Mouse (Mus musculus) intestine, embryonic 15.5 days (tissue): ENCODE data around the gene Mpv17l2. TPM values are rescaled to one million over a fixed set of nuclear protein-coding genes. Genes with fewer than 3 reads are reported as not detected.

ENCODE experiments used
- ATAC-seq: fragments of 200-750 bp; cut with Nextera tagmentation; 2 replicates; pipeline ENCODE4 v1.8.0; 2017; ENCODE audit warnings: moderate TSS enrichment, moderate library complexity
- H3K27ac ChIP-seq: fragments of 300-500 bp; sonication (generic); 2 replicates; pipeline ENCODE4 v1.5.1; 2015; ENCODE audit warnings: mild to moderate bottlenecking, inconsistent platforms
- H3K27me3 ChIP-seq: fragments of 300-500 bp; sonication (generic); replicated peaks from 2 replicates; pipeline ENCODE4 v1.6.1; 2015; ENCODE audit warnings: inconsistent platforms
- H3K36me3 ChIP-seq: fragments of 300-500 bp; sonication (generic); 2 replicates; pipeline ENCODE4 v1.6.1; 2015; ENCODE audit warnings: inconsistent platforms
- H3K4me1 ChIP-seq: fragments of 300-500 bp; sonication (generic); replicated peaks from 2 replicates; pipeline ENCODE4 v1.6.1; 2015; ENCODE audit warnings: inconsistent platforms
- H3K4me2 ChIP-seq: fragments of 300-500 bp; sonication (generic); replicated peaks from 2 replicates; pipeline ENCODE4 v1.6.1; 2015; ENCODE audit warnings: mild to moderate bottlenecking, inconsistent platforms
- H3K4me3 ChIP-seq: fragments of 300-500 bp; sonication (generic); replicated peaks from 2 replicates; pipeline ENCODE4 v1.5.1; 2015; ENCODE audit warnings: inconsistent platforms
- H3K9ac ChIP-seq: fragments of 300-500 bp; sonication (generic); 2 replicates; pipeline ENCODE4 v1.6.1; 2015; ENCODE audit warnings: inconsistent platforms
- H3K9me3 ChIP-seq: fragments of 300-500 bp; sonication (generic); 2 replicates; pipeline ENCODE4 v1.6.1; 2016; ENCODE audit warnings: inconsistent platforms
- WGBS: fragments of 180-500 bp; shearing (Covaris S2); methylation state at CpG from one replicate; pipeline ENCODE4 v1.1.7; 2015; 5-methylcytosine and 5-hydroxymethylcytosine counted together
- polyA plus RNA-seq: library from polyadenylated mRNA; unstranded; fragments of >200 nt; fragmentation: Nextera tagmentation; extraction: Ambion mirVana; gene quantifications from 2 replicates; pipeline ENCODE4 v1.2.1, GENCODE M21; 2015

Mpv17l2 gene
- polyA plus RNA-seq, 1 experiment from 2014 or later: 59.1 TPM

DNA sequence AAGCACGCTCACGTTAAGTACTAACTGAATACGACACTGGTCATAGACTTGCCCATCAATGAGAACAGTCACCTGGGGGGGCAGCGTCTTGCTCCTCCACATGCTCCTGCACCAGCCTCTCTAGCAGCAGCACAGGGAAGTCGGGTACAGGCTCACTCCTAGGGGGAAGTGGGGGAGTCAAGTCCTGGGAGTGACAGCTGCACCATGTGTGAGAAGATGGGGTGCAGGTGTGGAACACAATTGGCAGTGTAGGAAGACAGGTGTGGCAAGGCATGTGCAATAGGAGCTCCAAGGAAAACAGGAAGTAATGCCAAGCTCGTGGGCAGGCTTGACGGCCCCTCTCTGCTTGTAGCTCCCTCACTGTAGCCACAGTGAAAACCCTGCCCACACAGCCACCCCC is 10.5 kb upstream of the Mpv17l2 start:
- no peaks in the 10 kb centered on the region for H3K9me3 ChIP-seq
- no peak overlapping the region for H3K4me3 ChIP-seq
- peaks cover 39% of the 10 kb centered on the region for H3K36me3 ChIP-seq
- H3K9ac ChIP-seq: no peak overlapping the region
- WGBS: 87% methylated on average over 7 of the region's 7 CpGs
- no peak overlapping the region for H3K4me2 ChIP-seq
- ATAC-seq: no peak
- no peaks in the 10 kb centered on the region for H3K27me3 ChIP-seq
- no peak overlapping the region for H3K27ac ChIP-seq
- H3K4me1 ChIP-seq: peaks cover 60% of the 10 kb centered on the region

- H3K4me2 ChIP-seq: no peak overlapping the region
- no peak overlapping the region for H3K9ac ChIP-seq
- no peaks in the 10 kb centered on the region for H3K9me3 ChIP-seq
- no peaks in the 10 kb centered on the region for H3K27me3 ChIP-seq
- no peak for ATAC-seq
- H3K27ac ChIP-seq: no peak overlapping the region
- no peak overlapping the region for H3K4me3 ChIP-seq
- H3K36me3 ChIP-seq: peaks cover 39% of the 10 kb centered on the region
- peaks cover 56% of the 10 kb centered on the region for H3K4me1 ChIP-seq
- 94% methylated on average over 13 of the region's 13 CpGs for WGBS
Measured at GRCm38 (mm10) chr8:70770748-70771147, 10.0 kb upstream of the Mpv17l2 start.

DNA sequence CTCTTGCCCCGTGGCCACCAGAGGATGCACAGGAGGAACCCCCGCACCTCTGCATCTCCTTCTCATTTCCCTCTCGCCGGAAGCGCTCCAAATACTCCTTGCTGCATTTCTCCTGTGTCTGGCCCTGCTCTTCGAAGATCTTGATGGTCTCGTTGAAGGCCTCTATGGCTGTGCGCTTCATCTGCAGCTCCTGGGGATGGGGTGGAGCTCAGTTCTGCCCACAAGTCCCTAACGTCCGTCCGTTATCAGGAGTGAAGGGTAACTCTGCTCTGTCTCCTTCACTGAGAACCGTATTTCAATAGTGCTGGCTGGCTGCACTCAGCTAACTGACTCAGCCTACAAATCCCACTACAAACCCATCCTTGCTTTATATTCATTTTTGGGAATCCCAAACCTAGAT is 9.1 kb upstream of the Mpv17l2 start:
- no peaks in the 10 kb centered on the region for H3K9me3 ChIP-seq
- H3K27me3 ChIP-seq: no peaks in the 10 kb centered on the region
- peaks cover 38% of the 10 kb centered on the region for H3K36me3 ChIP-seq
- no peak overlapping the region for H3K4me2 ChIP-seq
- peaks cover 53% of the 10 kb centered on the region for H3K4me1 ChIP-seq
- no peak overlapping the region for H3K9ac ChIP-seq
- ATAC-seq: no peak
- 75% methylated on average over 12 of the region's 12 CpGs for WGBS
- H3K27ac ChIP-seq: no peak overlapping the region
- H3K4me3 ChIP-seq: no peak overlapping the region

DNA sequence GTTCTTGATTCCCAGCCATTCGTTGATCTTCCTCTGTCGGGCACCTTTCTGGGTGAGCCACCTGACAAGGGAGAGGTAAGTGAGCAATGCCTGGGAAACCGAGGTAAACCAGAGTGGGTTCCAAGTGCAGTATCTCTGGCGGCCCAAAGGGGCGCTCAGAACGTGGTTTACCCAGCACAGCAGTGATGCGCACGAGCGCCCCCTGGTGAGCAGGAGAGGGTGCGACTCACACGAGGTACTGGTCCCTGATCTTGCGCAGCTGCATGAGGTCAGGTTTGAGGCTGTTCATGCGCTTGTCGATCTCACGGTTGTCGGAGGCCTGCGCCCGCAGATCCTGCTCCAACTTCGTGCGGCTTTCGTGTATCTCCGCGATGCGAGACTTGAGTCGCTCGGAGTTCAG is 8.6 kb upstream of the Mpv17l2 start:
- Histone ChIP-seq H3K4me2 (no peak overlapping the region), H3K9me3 (no peaks in the 10 kb centered on the region), H3K27me3 (no peaks in the 10 kb centered on the region), H3K9ac (no peak overlapping the region), H3K36me3 (peaks cover 34% of the 10 kb centered on the region), H3K4me3 (no peak overlapping the region), H3K4me1 (peaks cover 52% of the 10 kb centered on the region), H3K27ac (no peak overlapping the region)
- ATAC-seq: peak; percentile 56
- WGBS: 6% methylated on average over 26 of the region's 26 CpGs

GRCm38 (mm10) chr8:70768956-70769355 is 8.2 kb upstream of the Mpv17l2 start:
- no peak for ATAC-seq
- no peak overlapping the region for H3K9ac ChIP-seq
- no peak overlapping the region for H3K27ac ChIP-seq
- H3K4me3 ChIP-seq: no peak overlapping the region
- no peaks in the 10 kb centered on the region for H3K9me3 ChIP-seq
- no peak overlapping the region for H3K4me2 ChIP-seq
- no peaks in the 10 kb centered on the region for H3K27me3 ChIP-seq
- H3K4me1 ChIP-seq: peaks cover 48% of the 10 kb centered on the region
- H3K36me3 ChIP-seq: peaks cover 34% of the 10 kb centered on the region
- WGBS: 80% methylated on average over 16 of the region's 16 CpGs

- 91% methylated on average over 32 of the region's 32 CpGs for WGBS
- H3K36me3 ChIP-seq: peaks cover 34% of the 10 kb centered on the region
Measured at GRCm38 (mm10) chr8:70768231-70768776, 7.6 kb upstream of the Mpv17l2 start.

DNA sequence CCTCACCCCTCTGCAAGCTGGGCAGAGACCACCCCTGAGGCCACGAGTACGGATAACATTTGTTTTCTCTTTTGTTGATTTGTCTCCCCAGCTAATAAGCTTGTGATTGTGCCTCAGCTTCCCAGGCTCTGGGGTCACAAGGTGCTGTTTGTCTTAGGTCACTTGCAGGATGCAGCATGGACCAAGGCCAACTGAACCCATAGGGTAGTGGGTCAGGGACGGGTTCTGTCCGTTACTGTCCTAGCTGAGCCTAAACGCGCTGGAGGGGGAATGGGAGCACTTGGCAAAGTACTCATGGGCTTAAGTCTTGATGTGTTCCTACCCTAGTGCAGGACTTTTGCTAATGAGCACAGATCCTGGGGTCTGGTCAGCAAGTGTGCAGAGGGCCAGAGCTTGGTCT is 6.8 kb upstream of the Mpv17l2 start:
- H3K27me3 ChIP-seq: no peaks in the 10 kb centered on the region
- no peak overlapping the region for H3K9ac ChIP-seq
- H3K4me3 ChIP-seq: no peak overlapping the region
- H3K4me2 ChIP-seq: no peak overlapping the region
- peaks cover 43% of the 10 kb centered on the region for H3K4me1 ChIP-seq
- peak overlapping the region; percentile 89 for H3K27ac ChIP-seq
- no peak for ATAC-seq
- no peaks in the 10 kb centered on the region for H3K9me3 ChIP-seq
- WGBS: 78% methylated on average over 6 of the region's 6 CpGs
- peaks cover 37% of the 10 kb centered on the region for H3K36me3 ChIP-seq

More at GRCm38 (mm10) chr8:70768231-70768776, 7.6 kb upstream of the Mpv17l2 start:
- H3K9ac ChIP-seq: no peak overlapping the region
- ATAC-seq: no peak
- peaks cover 47% of the 10 kb centered on the region for H3K4me1 ChIP-seq
- H3K4me3 ChIP-seq: no peak overlapping the region
- H3K9me3 ChIP-seq: no peaks in the 10 kb centered on the region
- H3K27me3 ChIP-seq: no peaks in the 10 kb centered on the region
- H3K27ac ChIP-seq: no peak overlapping the region
- no peak overlapping the region for H3K4me2 ChIP-seq

DNA sequence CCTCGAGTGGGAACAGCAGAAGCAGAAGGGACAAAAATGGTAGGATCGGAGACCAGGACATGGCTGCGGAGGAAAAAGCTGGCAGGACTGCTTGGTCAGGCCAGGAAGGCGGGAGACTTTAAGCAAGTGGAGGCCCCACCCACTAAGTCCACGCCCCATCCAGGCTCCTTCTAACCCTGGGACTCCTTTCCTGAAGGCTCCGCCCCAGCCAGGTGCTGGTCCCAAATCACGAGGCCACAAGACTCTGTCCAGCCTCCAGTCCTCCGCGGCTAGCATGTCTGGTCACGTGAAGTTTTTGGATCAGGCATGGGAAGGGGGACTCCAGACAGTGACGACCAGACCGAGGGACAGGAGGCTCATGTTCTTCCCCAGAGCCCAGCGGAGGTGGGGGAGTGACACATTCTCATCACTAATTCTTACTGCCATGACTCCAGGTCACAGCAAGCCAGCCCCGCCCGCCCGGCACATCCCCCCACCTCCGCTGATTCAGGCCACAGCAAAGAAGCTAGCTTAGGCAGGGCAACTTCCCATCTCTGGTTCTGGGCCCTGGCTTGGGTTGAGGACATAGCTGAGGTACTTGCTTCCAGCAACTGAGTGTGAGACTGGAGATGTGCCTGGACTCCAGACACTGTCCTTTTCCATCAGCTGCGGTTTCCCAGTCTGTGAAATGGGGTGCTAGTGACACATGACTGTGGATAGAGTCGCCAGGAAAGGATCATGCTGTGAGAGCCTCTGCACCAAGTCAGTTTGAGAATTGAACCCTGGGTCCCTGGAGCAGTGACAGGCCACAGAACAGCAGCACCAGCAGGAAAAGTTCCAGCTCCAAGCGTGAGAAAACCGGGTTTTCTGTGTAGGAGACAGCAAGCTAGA is 6.1 kb upstream of the Mpv17l2 start:
- WGBS: 10% methylated on average over 21 of the region's 21 CpGs
- ATAC-seq: peak; percentile 70
- Histone ChIP-seq H3K9me3 (no peaks in the 10 kb centered on the region), H3K4me3 (peak overlapping the region; percentile 56), H3K4me1 (peaks cover 39% of the 10 kb centered on the region), H3K9ac (peak overlapping the region; percentile 70), H3K4me2 (peak overlapping the region; percentile 94), H3K36me3 (peaks cover 33% of the 10 kb centered on the region), H3K27ac (peak overlapping the region; percentile 89), H3K27me3 (no peaks in the 10 kb centered on the region)

DNA sequence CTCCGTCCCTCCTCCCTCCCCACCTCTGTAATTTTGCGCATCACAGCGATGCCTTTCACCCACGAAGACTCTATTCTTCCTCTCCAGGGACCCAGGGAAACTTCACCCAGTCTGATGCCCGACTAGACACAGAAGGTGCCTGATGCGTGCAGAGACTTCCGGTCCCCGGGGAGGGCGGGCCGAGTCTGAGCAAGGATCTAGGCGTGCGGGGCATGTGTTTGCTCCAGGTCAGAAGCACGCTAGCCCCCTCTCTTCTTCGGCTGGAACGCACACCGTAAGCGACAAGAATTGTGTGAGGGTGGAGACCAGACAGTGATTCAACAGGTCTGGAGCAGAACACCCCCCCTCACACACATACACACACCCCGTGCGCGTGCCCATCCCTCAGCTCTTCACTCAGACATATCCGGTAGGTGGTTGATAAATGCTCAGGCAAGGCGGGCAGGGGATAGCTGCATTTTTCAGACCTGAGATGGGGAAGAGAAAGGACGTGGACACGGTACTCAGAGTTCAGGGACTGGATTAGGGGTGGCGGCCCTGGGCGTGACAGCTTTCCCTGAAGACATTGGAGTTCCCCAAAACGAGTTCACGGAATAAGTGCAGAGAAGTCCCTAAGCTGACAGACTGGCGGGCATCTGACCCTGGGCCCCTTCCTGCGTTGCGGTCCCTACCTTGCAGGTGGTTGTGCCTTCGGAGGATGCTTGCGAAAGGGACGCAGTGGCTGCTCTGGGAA is 5.3 kb upstream of the Mpv17l2 start:
- Histone ChIP-seq H3K27me3 (no peaks in the 10 kb centered on the region), H3K27ac (peak overlapping the region; percentile 89), H3K36me3 (peaks cover 25% of the 10 kb centered on the region), H3K9me3 (no peaks in the 10 kb centered on the region), H3K4me2 (peak overlapping the region; percentile 94), H3K9ac (peak overlapping the region; percentile 70), H3K4me3 (peak overlapping the region; percentile 56), H3K4me1 (peaks cover 41% of the 10 kb centered on the region)
- 2% methylated on average over 34 of the region's 34 CpGs for WGBS
- ATAC-seq: 0 out of 2 replicates have a peak, but pooled peaks have one; percentile 0

- Histone ChIP-seq H3K4me2 (peak overlapping the region; percentile 94), H3K27me3 (no peaks in the 10 kb centered on the region), H3K9me3 (no peaks in the 10 kb centered on the region), H3K27ac (peak overlapping the region; percentile 89), H3K4me1 (peaks cover 45% of the 10 kb centered on the region), H3K9ac (peak overlapping the region; percentile 28), H3K36me3 (peaks cover 19% of the 10 kb centered on the region), H3K4me3 (peak overlapping the region; percentile 56)
- no peak for ATAC-seq
- 72% methylated on average over 9 of the region's 9 CpGs for WGBS
Measured at GRCm38 (mm10) chr8:70765329-70765728, 4.6 kb upstream of the Mpv17l2 start.

DNA sequence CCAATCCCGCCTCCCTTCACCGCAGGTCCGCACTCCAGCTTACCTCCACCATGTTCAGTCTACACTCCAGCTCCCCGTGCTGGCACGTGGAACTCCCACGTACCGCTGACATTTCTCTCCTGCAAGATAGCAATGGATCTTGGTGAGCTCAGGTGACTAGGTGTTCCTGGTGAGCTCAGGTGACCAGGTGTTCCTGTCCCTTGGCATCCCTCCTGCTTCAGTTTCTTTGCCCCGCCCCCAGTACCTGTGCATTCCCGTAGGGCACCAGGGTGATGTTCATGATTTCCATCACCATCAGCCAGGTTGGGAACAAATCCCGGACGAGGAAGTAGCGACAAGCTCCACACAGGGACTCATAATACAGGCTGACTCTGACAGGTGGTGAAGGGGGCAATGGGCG is 3.9 kb upstream of the Mpv17l2 start:
- H3K4me3 ChIP-seq: peak overlapping the region; percentile 56
- peak overlapping the region; percentile 89 for H3K27ac ChIP-seq
- peaks cover 50% of the 10 kb centered on the region for H3K4me1 ChIP-seq
- H3K9ac ChIP-seq: peak overlapping the region; percentile 28; the same call in 1 of the 2 replicates
- peak overlapping the region; percentile 94 for H3K4me2 ChIP-seq
- no peaks in the 10 kb centered on the region for H3K9me3 ChIP-seq
- WGBS: 80% methylated on average over 13 of the region's 13 CpGs
- no peaks in the 10 kb centered on the region for H3K27me3 ChIP-seq
- ATAC-seq: no peak
- peaks cover 19% of the 10 kb centered on the region for H3K36me3 ChIP-seq

- Histone ChIP-seq H3K4me3 (no peak overlapping the region; the same call in 1 of the 2 replicates), H3K36me3 (peaks cover 17% of the 10 kb centered on the region), H3K9me3 (no peaks in the 10 kb centered on the region), H3K4me2 (peak overlapping the region; percentile 94), H3K27ac (peak overlapping the region; percentile 89), H3K9ac (no peak overlapping the region), H3K4me1 (peaks cover 52% of the 10 kb centered on the region), H3K27me3 (no peaks in the 10 kb centered on the region)
- peak; percentile 55 for ATAC-seq
- WGBS: 59% methylated on average over 8 of the region's 8 CpGs
Measured at GRCm38 (mm10) chr8:70764026-70764425, 3.3 kb upstream of the Mpv17l2 start.
